Mouse (Mus musculus) right cerebral cortex, postnatal 25 days (tissue): ENCODE measurements around the gene Vps8.

Experiments used
- DNase-seq: peaks from one replicate; pipeline ENCODE4 v3.0.0; 2022

Gene Vps8

GRCm38 (mm10) chr16:21405224-21405969 lies 17.5 kb upstream of the Vps8 start:
- no peak for DNase-seq

GRCm38 (mm10) chr16:21406136-21406535 lies 16.8 kb upstream of the Vps8 start:
- DNase-seq = no peak

- DNase-seq = no peak
Observed at GRCm38 (mm10) chr16:21411779-21412178, 11.1 kb upstream of the Vps8 start.

GRCm38 (mm10) chr16:21412593-21413047 lies 10.3 kb upstream of the Vps8 start:
- peak; percentile 50 for DNase-seq

- DNase-seq = no peak
Observed at GRCm38 (mm10) chr16:21413819-21414218, 9.1 kb upstream of the Vps8 start.

- no peak for DNase-seq
Observed at GRCm38 (mm10) chr16:21415128-21415527, 7.8 kb upstream of the Vps8 start.

GRCm38 (mm10) chr16:21418012-21418411 lies 4.9 kb upstream of the Vps8 start:
- DNase-seq = no peak

GRCm38 (mm10) chr16:21423546-21423910 lies 610 bp downstream of the Vps8 start:
- DNase-seq = no peak

GRCm38 (mm10) chr16:21428131-21428530 lies 5.2 kb downstream of the Vps8 start:
- DNase-seq = no peak

- DNase-seq = no peak
Observed at GRCm38 (mm10) chr16:21430377-21431060, 7.6 kb downstream of the Vps8 start.

GRCm38 (mm10) chr16:21431614-21432013 lies 8.7 kb downstream of the Vps8 start:
- DNase-seq = no peak

- no peak for DNase-seq
Observed at GRCm38 (mm10) chr16:21433543-21433942, 10.6 kb downstream of the Vps8 start.

GRCm38 (mm10) chr16:21441012-21441411 lies 18.1 kb downstream of the Vps8 start:
- DNase-seq = no peak

GRCm38 (mm10) chr16:21445026-21445625 lies 22.2 kb downstream of the Vps8 start:
- DNase-seq = no peak

- no peak for DNase-seq
Observed at GRCm38 (mm10) chr16:21447447-21447846, 24.5 kb downstream of the Vps8 start.

GRCm38 (mm10) chr16:21448464-21448863 lies 25.5 kb downstream of the Vps8 start:
- DNase-seq = no peak

GRCm38 (mm10) chr16:21449890-21450289 lies 27.0 kb downstream of the Vps8 start:
- no peak for DNase-seq

GRCm38 (mm10) chr16:21452569-21452968 lies 29.7 kb downstream of the Vps8 start:
- DNase-seq = no peak

- peak; percentile 26 for DNase-seq
Observed at GRCm38 (mm10) chr16:21457639-21458369, 34.9 kb downstream of the Vps8 start.

- DNase-seq = no peak
Observed at GRCm38 (mm10) chr16:21465868-21466267, 43.0 kb downstream of the Vps8 start.

- no peak for DNase-seq
Observed at GRCm38 (mm10) chr16:21470416-21470815, 47.5 kb downstream of the Vps8 start.

- DNase-seq = no peak
Observed at GRCm38 (mm10) chr16:21477074-21477473, 54.2 kb downstream of the Vps8 start.

GRCm38 (mm10) chr16:21478376-21478775 lies 55.5 kb downstream of the Vps8 start:
- DNase-seq = no peak
